Mouse (Mus musculus) liver, embryonic 14.5 days (tissue): ENCODE results near the gene Atp2b4. TPM values are rescaled to one million over a fixed set of nuclear protein-coding genes. Genes with fewer than 3 reads are reported as not detected.

Experiments used
- ATAC-seq: fragments of 200-750 bp; cut with Nextera tagmentation; 2 replicates; pipeline ENCODE4 v1.8.0; 2017; ENCODE audit warnings: moderate number of reproducible peaks, mild to moderate bottlenecking, moderate library complexity; ENCODE audit not compliant: insufficient read depth
- DNase-seq, 3 experiments: peaks; one replicate each; pipeline ENCODE4 v3.0.0-alpha.2; 2012 to 2013; ENCODE audit warnings: low read depth in 3 of 3, low spot score in 3 of 3
- H3K27ac ChIP-seq: fragments of 300-500 bp; sonication (generic); 2 replicates; pipeline ENCODE4 v1.5.1; 2014; ENCODE audit warnings: moderate library complexity, mild to moderate bottlenecking, control low read depth, inconsistent platforms
- H3K27me3 ChIP-seq: fragments of 300-500 bp; sonication (generic); 2 replicates; pipeline ENCODE4 v1.6.1; 2014; ENCODE audit warnings: mild to moderate bottlenecking, low read length, moderate library complexity; ENCODE audit not compliant: control insufficient read depth, insufficient read depth
- H3K36me3 ChIP-seq: fragments of 300-500 bp; sonication (generic); replicated peaks from 2 replicates; pipeline ENCODE4 v1.6.1; 2014; ENCODE audit warnings: low read depth; ENCODE audit not compliant: control insufficient read depth, insufficient read depth
- H3K4me1 ChIP-seq, 2 experiments: fragments of 200-500 bp in 1 of 2; fragments of 300-500 bp in 1 of 2; sonication (generic) in 1 of 2; replicated peaks; 2 replicates each; pipeline ENCODE4 v1.6.1; 2012 to 2014; ENCODE audit warnings: antibody characterized with exemption in 1 of 2, inconsistent platforms in 1 of 2, low read length in 1 of 2; ENCODE audit not compliant: control insufficient read depth in 2 of 2, insufficient read depth in 2 of 2
- H3K4me2 ChIP-seq: fragments of 300-500 bp; sonication (generic); 2 replicates; pipeline ENCODE4 v1.6.1; 2014; ENCODE audit warnings: low read depth, mild to moderate bottlenecking, control low read depth, moderate library complexity
- H3K4me3 ChIP-seq, 2 experiments: fragments of 200-500 bp in 1 of 2; fragments of 300-500 bp in 1 of 2; sonication (generic) in 1 of 2; 2 replicates each; pipeline ENCODE4 v1.5.1; 2012 to 2014; ENCODE audit warnings: low read depth in 2 of 2, low read length in 2 of 2, mild to moderate bottlenecking in 2 of 2, control low read depth in 1 of 2, inconsistent platforms in 1 of 2, moderate library complexity in 1 of 2; ENCODE audit not compliant: insufficient read depth in 1 of 2
- H3K9ac ChIP-seq: fragments of 300-500 bp; sonication (generic); replicated peaks from 2 replicates; pipeline ENCODE4 v1.6.1; 2014; ENCODE audit warnings: mild to moderate bottlenecking, control low read depth, moderate library complexity
- H3K9me3 ChIP-seq: fragments of 300-500 bp; sonication (generic); 2 replicates; pipeline ENCODE4 v1.6.1; 2016; ENCODE audit warnings: low read length, mixed read lengths; ENCODE audit not compliant: control insufficient read depth
- CTCF ChIP-seq: IDR thresholded peaks from 2 replicates; pipeline ENCODE4 v1.5.1; 2016; ENCODE audit warnings: antibody characterized with exemption, low read depth, control low read depth
- EP300 ChIP-seq: IDR thresholded peaks from 2 replicates; pipeline ENCODE4 v1.6.1; 2016; ENCODE audit warnings: antibody characterized with exemption, low read depth
- WGBS: fragments of 180-500 bp; shearing (Covaris S2); extraction: QIAGEN DNeasy Blood & Tissue Kit; methylation state at CpG from one replicate; pipeline ENCODE4 v1.1.7; 2014; ENCODE audit not compliant: insufficient replicate concordance; 5-methylcytosine and 5-hydroxymethylcytosine counted together
- polyA plus RNA-seq, 2 experiments: library from polyadenylated mRNA; depleted of rRNA in 1 of 2; stranded (reverse) in 1 of 2; unstranded in 1 of 2; fragments of >200 nt; fragmentation: Nextera tagmentation in 1 of 2; extraction: Ambion mirVana in 1 of 2; gene quantifications; 2 replicates each; pipeline versions ENCODE4 v1.2.1 to v1.2.3; 2012 to 2014

Atp2b4 gene
- polyA plus RNA-seq, 2 experiments, result 16.5 to 33.1 TPM

- Histone ChIP-seq H3K4me1 (peaks cover 0 to 19% of the 10 kb centered on the region in 2 experiments; a peak in 3 of 4 replicates), H3K36me3 (peaks cover 3% of the 10 kb centered on the region), H3K4me2 (no peak overlapping the region), H3K27me3 (no peaks in the 10 kb centered on the region), H3K4me3 (no peak overlapping the region), H3K9ac (no peak overlapping the region), H3K27ac (no peak overlapping the region), H3K9me3 (no peaks in the 10 kb centered on the region)
- TF ChIP-seq EP300 (no peak), CTCF (no peak)
- no peak for DNase-seq
- WGBS, result 68% methylated on average over 7 of the region's 7 CpGs
- no peak for ATAC-seq
These were observed 104.9 kb downstream of the Atp2b4 start for GRCm38 (mm10) chr1:133695901-133696300.

- DNase-seq, result no peak
These were observed 106.0 kb downstream of the Atp2b4 start for GRCm38 (mm10) chr1:133694876-133695275.

GRCm38 (mm10) chr1:133694301-133694700 lies 106.5 kb downstream of the Atp2b4 start:
- Histone ChIP-seq H3K36me3 (no peaks in the 10 kb centered on the region), H3K27ac (no peak overlapping the region)
- DNase-seq, result peak in 1 of 3 experiments; percentile 13

More at GRCm38 (mm10) chr1:133694876-133695275, 106.0 kb downstream of the Atp2b4 start:
- TF ChIP-seq CTCF (no peak), EP300 (no peak)
- no peak overlapping the region for H3K9ac ChIP-seq
- 33% methylated on average over 1 of the region's 1 CpGs for WGBS
- ATAC-seq, result no peak; the same call in 1 of the 2 replicates
- H3K36me3 ChIP-seq, result no peaks in the 10 kb centered on the region
- H3K27ac ChIP-seq, result no peak overlapping the region
- H3K4me3 ChIP-seq, result no peak overlapping the region
- H3K4me2 ChIP-seq, result no peak overlapping the region
- no peaks in the 10 kb centered on the region for H3K27me3 ChIP-seq
- H3K4me1 ChIP-seq, result peaks cover 0 to 19% of the 10 kb centered on the region in 2 experiments; a peak in 3 of 4 replicates
- no peaks in the 10 kb centered on the region for H3K9me3 ChIP-seq

GRCm38 (mm10) chr1:133693536-133694114 lies 107.2 kb downstream of the Atp2b4 start:
- Histone ChIP-seq H3K36me3 (no peaks in the 10 kb centered on the region), H3K9ac (no peak overlapping the region), H3K27ac (no peak overlapping the region), H3K4me1 (peaks cover 0 to 20% of the 10 kb centered on the region in 2 experiments; a peak in 3 of 4 replicates), H3K4me3 (no peak overlapping the region), H3K9me3 (no peaks in the 10 kb centered on the region), H3K27me3 (no peaks in the 10 kb centered on the region), H3K4me2 (no peak overlapping the region)
- no peak for ATAC-seq
- TF ChIP-seq EP300, result no peak
- no peak for DNase-seq
- 65% methylated on average over 11 of the region's 11 CpGs for WGBS

More at GRCm38 (mm10) chr1:133694301-133694700, 106.5 kb downstream of the Atp2b4 start:
- Histone ChIP-seq H3K27me3 (no peaks in the 10 kb centered on the region), H3K9me3 (no peaks in the 10 kb centered on the region), H3K4me1 (peaks cover 0 to 20% of the 10 kb centered on the region in 2 experiments; a peak in 3 of 4 replicates), H3K4me3 (no peak overlapping the region), H3K9ac (no peak overlapping the region), H3K4me2 (no peak overlapping the region)
- WGBS, result 18% methylated on average over 1 of the region's 1 CpGs
- no peak; the same call in 1 of the 2 replicates for ATAC-seq
- TF ChIP-seq EP300, result no peak

- DNase-seq (no peak), ATAC-seq (no peak)
- WGBS, result 53% methylated on average over 4 of the region's 4 CpGs
These were observed 108.6 kb downstream of the Atp2b4 start for GRCm38 (mm10) chr1:133692195-133692594.

More at GRCm38 (mm10) chr1:133692195-133692594, 108.6 kb downstream of the Atp2b4 start:
- Histone ChIP-seq H3K36me3 (no peaks in the 10 kb centered on the region), H3K9me3 (no peaks in the 10 kb centered on the region), H3K4me3 (no peak overlapping the region), H3K27me3 (no peaks in the 10 kb centered on the region), H3K27ac (no peak overlapping the region), H3K4me1 (peaks cover 0 to 23% of the 10 kb centered on the region in 2 experiments; a peak in 3 of 4 replicates), H3K9ac (no peak overlapping the region), H3K4me2 (no peak overlapping the region)
- TF ChIP-seq EP300 (no peak), CTCF (no peak)
